ENCODE assay signal across 9 mouse cellular contexts in the genomic region with DNA sequence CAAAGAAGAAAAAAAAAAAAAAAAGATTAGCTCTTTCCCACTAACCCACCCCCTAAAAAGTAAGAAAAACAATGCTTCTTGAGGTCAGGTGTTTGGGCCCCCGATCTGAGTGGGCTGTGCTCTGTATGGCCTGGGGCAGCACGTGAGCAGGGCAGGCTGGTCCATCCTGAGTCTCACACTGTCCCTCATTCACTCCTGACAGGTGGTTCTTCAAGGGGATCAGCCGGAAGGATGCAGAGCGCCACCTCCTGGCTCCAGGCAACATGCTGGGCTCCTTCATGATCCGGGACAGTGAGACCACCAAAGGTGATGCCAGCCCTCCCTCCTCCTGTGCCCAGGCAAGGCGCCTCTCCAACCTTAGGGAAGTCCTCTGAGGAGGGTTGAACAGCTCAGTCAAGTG. TPM values are rescaled to one million over a fixed set of nuclear protein-coding genes. Genes with fewer than 3 reads are reported as not detected.
DNase-seq lines count a peak whose midpoint lies in the region; ATAC-seq and TF ChIP-seq lines count a peak whose summit lies in the region.
"Had no signal": no experiment of that assay in that cellular context is flagged by ENCODE, and none has a peak within 500 bp of the region (broad histone marks: within the 10 kb centered on the region; RNA-seq: fewer than 3 reads in every experiment).

No protein-coding gene starts in this region.

- H3K27me3 ChIP-seq in kidney, embryonic 16.5 days (ENCODE audit: insufficient read depth, low read length), result no peaks in the 10 kb centered on the region
- H3K27me3 ChIP-seq in CH12.LX (replicated peaks), result peaks cover 80% of the 10 kb centered on the region

- no peak overlapping the region for H3K4me3 ChIP-seq in kidney, embryonic 16.5 days (ENCODE audit: low read length)
- no peak overlapping the region for H3K4me3 ChIP-seq in CH12.LX (replicated peaks in 1 of 3; ENCODE audit: low read depth in 2 of 3, low read length in 2 of 3, poor library complexity in 1 of 3)
- H3K4me3 ChIP-seq: liver, embryonic 13.5 days had no signal

- dilution Hi-C loops in CH12.LX (cut with MboI; ENCODE audit: extremely low pct_ligation_motif_present, extremely low pct_unique_long_range_greater_than_20kb, low sequenced_read_pairs), result no loop called here

- in situ Hi-C loops in CH12.LX (cut with MboI; ENCODE audit: low pct_ligation_motif_present, low pct_unique_long_range_greater_than_20kb, low sequenced_read_pairs), result loop anchor here (25.0 kb wide), 1 partner anchor 456 kb away; no protein-coding TSS in a partner anchor

- H3K36me3 ChIP-seq in kidney, embryonic 16.5 days (ENCODE audit: insufficient read depth, low read length), result no peaks in the 10 kb centered on the region
- H3K36me3 ChIP-seq in CH12.LX (replicated peaks in 1 of 2; ENCODE audit: control insufficient read depth in 1 of 2, insufficient read depth in 1 of 2, low read length in 1 of 2), result no peaks in the 10 kb centered on the region
- H3K36me3 ChIP-seq: liver, embryonic 13.5 days had no signal

- no peak for TF ChIP-seq POLR2A in CH12.LX (IDR thresholded peaks at IDR 0.05; ENCODE audit: low read depth, low read length)

- TF ChIP-seq EP300 in CH12.LX (IDR thresholded peaks at IDR 0.05; ENCODE audit: low read length), result no peak

- peak; percentile 19 for DNase-seq in kidney, adult 9 months
- DNase-seq in CH12.LX (ENCODE audit: extremely low read depth) (no peak), R1 (ENCODE audit: low read depth, low spot score) (peak; percentile 33)
- peak; percentile 31 for DNase-seq in lung, postnatal 10 days
- DNase-seq in c-Kit-positive CD71-positive TER-119-positive erythroid progenitor cells, embryonic 14.5 days (ENCODE audit: low spot score), result no peak
- no peak for DNase-seq in right cerebral cortex, adult 2 months (ENCODE audit: low spot score in 2 of 2)
- DNase-seq: liver, embryonic 13.5 days had no signal

- H3K4me1 ChIP-seq in kidney, embryonic 16.5 days (ENCODE audit: insufficient read depth, low read length), result no peaks in the 10 kb centered on the region
- H3K4me1 ChIP-seq in CH12.LX (ENCODE audit: control insufficient read depth in 1 of 2, insufficient read depth in 2 of 2), result peaks cover 0 to 20% of the 10 kb centered on the region in 2 experiments; a peak in 2 of 4 replicates
- H3K4me1 ChIP-seq: liver, embryonic 13.5 days had no signal

- H3K27ac ChIP-seq in kidney, embryonic 16.5 days (ENCODE audit: low read length), result no peak overlapping the region
- H3K27ac ChIP-seq in CH12.LX (ENCODE audit: insufficient read depth, low read depth), result no peak overlapping the region
- H3K27ac ChIP-seq: liver, embryonic 13.5 days had no signal

- WGBS in kidney, embryonic 16.5 days, result 27% methylated on average over 6 of the region's 6 CpGs

- H3K9me3 ChIP-seq in kidney, embryonic 16.5 days (ENCODE audit: low read length), result no peaks in the 10 kb centered on the region
- H3K9me3 ChIP-seq in CH12.LX (replicated peaks; ENCODE audit: low read length), result no peaks in the 10 kb centered on the region
- H3K9me3 ChIP-seq: liver, embryonic 13.5 days had no signal

- H3K9ac ChIP-seq in kidney, embryonic 16.5 days (replicated peaks; ENCODE audit: low read length), result no peak overlapping the region
- H3K9ac ChIP-seq in CH12.LX (ENCODE audit: insufficient read depth, low read depth), result no peak overlapping the region
- H3K9ac ChIP-seq: liver, embryonic 13.5 days had no signal

- H3K4me2 ChIP-seq in kidney, embryonic 16.5 days (replicated peaks; ENCODE audit: low read depth, low read length), result no peak overlapping the region
- H3K4me2 ChIP-seq in CH12.LX (ENCODE audit: insufficient read depth, low read depth, poor library complexity, severe bottlenecking), result no peak overlapping the region
- H3K4me2 ChIP-seq: liver, embryonic 13.5 days had no signal

- peak in 1 of 2 experiments; percentile 72; a peak in 2 of 4 replicates for TF ChIP-seq CTCF in CH12.LX (conservative IDR thresholded peaks at IDR 0.05 in 1 of 2, IDR thresholded peaks at IDR 0.05 in 1 of 2; ENCODE audit: low read depth in 2 of 2, low read length in 2 of 2)

- ATAC-seq in kidney, embryonic 16.5 days (ENCODE audit: low FRiP score, low TSS enrichment), result no peak
- no peak for ATAC-seq in cerebellum, adult (ENCODE audit: insufficient number of reproducible peaks, low FRiP score, low TSS enrichment)

- no peaks in the 10 kb centered on the region for H3K79me2 ChIP-seq in CH12.LX (replicated peaks; ENCODE audit: control insufficient read depth, extremely low read depth, insufficient read depth, poor library complexity, severe bottlenecking)

- TF ChIP-seq RAD21 in CH12.LX (IDR thresholded peaks at IDR 0.05; ENCODE audit: low read depth, low read length), result peak; percentile 55

TF ChIP-seq in CH12.LX, 34 proteins besides CTCF, POLR2A, EP300 and RAD21:
- TF ChIP-seq MEF2A (IDR thresholded peaks at IDR 0.05; ENCODE audit: borderline replicate concordance, low read depth, low read length) (no peak), BHLHE40 (IDR thresholded peaks at IDR 0.05; ENCODE audit: low read depth, low read length) (peak; percentile 58), POLR2AphosphoS2 (IDR thresholded peaks at IDR 0.05; ENCODE audit: low read depth, low read length) (no peak), SMC3 (IDR thresholded peaks at IDR 0.05; ENCODE audit: low read depth, low read length) (peak; percentile 64)

RNA-seq across cellular contexts. Expression of a gene that starts 22.8 kb away (rescaled TPM):
- polyA plus RNA-seq in kidney, embryonic 16.5 days (2015; fragmentation: Nextera tagmentation; extraction: Ambion mirVana), result 6.3 and 6.6 TPM in 2 replicates
- total RNA-seq in CH12.LX (2012; rRNA removed) (0.08 and 0.17 TPM in 2 replicates), CH12.LX (2014; rRNA removed) (0.68 and 0.78 TPM in 2 replicates)
- polyA plus RNA-seq in CH12.LX (2012; ENCODE audit: insufficient read length, low read depth), result 0.60 and 0.63 TPM in 2 replicates

RNA-seq across cellular contexts. Expression of a gene that starts 30.1 kb away (rescaled TPM):
- polyA plus RNA-seq in kidney, embryonic 16.5 days (2015; fragmentation: Nextera tagmentation; extraction: Ambion mirVana), result 102 and 108 TPM in 2 replicates
- total RNA-seq in CH12.LX (2012; rRNA removed) (29.0 and 30.4 TPM in 2 replicates), CH12.LX (2014; rRNA removed) (13.3 and 13.6 TPM in 2 replicates)
- polyA plus RNA-seq in CH12.LX (2012; ENCODE audit: insufficient read length, low read depth), result 43.0 and 51.1 TPM in 2 replicates

Comparison
In these comparisons a context has a peak if more than half of its experiments do, and no peak if none do; other contexts are left out.
1. DNase-seq: peak in kidney, adult 9 months (single experiment), R1 (single experiment) and lung, postnatal 10 days (single experiment); none in CH12.LX (single experiment), c-Kit-positive CD71-positive TER-119-positive erythroid progenitor cells, embryonic 14.5 days (single experiment) and right cerebral cortex, adult 2 months (0 of 2).